In the genomic region with DNA sequence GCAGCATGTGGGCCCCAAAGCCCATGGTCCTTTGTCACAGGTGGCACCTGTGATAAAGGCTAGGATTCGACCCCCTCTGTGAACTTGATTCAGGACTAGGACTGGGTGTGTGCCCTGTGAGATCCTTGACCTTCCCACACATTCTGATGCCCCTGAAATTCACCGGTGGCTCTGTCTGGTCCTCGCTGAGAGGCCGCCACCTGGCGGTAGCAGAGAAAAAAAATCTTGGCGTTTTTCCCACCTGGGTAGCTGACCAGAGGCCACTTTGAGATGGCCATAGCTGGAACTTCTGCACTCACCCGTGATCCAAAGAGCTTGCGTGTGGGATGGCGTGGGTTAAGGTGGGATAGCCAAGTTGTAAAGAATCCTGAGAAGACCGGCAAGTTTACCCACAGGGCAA, we compare ENCODE assay signal across 10 mouse cellular contexts. TPM values are rescaled to one million over a fixed set of nuclear protein-coding genes. Genes with fewer than 3 reads are reported as not detected.
A peak's percentile ranks its signal among the peaks of the same experiment; 100 is the strongest.
DNase-seq lines count a peak whose midpoint lies in the region; TF ChIP-seq lines count a peak whose summit lies in the region.
"Had no signal": no experiment of that assay in that cellular context is flagged by ENCODE, and none has a peak within 500 bp of the region (broad histone marks: within the 10 kb centered on the region; RNA-seq: fewer than 3 reads in every experiment).

No protein-coding gene starts in this region.

- TF ChIP-seq POLR2A in olfactory bulb, adult 2 months (IDR thresholded peaks at IDR 0.05; ENCODE audit: insufficient read depth, low read depth, low read length) = no peak

- intact Hi-C loops in left cerebral cortex, postnatal 25 days (cut with DNase I) = loop anchor here (10.0 kb wide), 1 partner anchor 111 kb away; a partner anchor contains a TSS

- no peak overlapping the region for H3K27ac ChIP-seq in heart, embryonic 10.5 days
- no peak overlapping the region for H3K27ac ChIP-seq in olfactory bulb, adult 2 months (ENCODE audit: insufficient read depth, low read depth, low read length)

- peaks cover 93% of the 10 kb centered on the region for H3K27me3 ChIP-seq in heart, embryonic 10.5 days (ENCODE audit: insufficient read depth, poor library complexity, severe bottlenecking)

- H3K4me1 ChIP-seq in heart, embryonic 10.5 days = peaks cover 28% of the 10 kb centered on the region
- H3K4me1 ChIP-seq in olfactory bulb, adult 2 months (ENCODE audit: control insufficient read depth, insufficient read depth, low read length) = peaks cover 40% of the 10 kb centered on the region

- WGBS in heart, embryonic 10.5 days = 3% methylated on average over 10 of the region's 10 CpGs
- WGBS in olfactory bulb, adult 2 months = 7% methylated on average over 10 of the region's 10 CpGs

- peaks cover 2% of the 10 kb centered on the region; the same call in 1 of the 2 replicates for H3K36me3 ChIP-seq in heart, embryonic 10.5 days

- TF ChIP-seq CTCF in olfactory bulb, adult 2 months (IDR thresholded peaks at IDR 0.05; ENCODE audit: insufficient read depth, low read depth, low read length) = peak; percentile 72

- H3K9me3 ChIP-seq in heart, embryonic 10.5 days = no peaks in the 10 kb centered on the region

- no peak overlapping the region for H3K4me3 ChIP-seq in heart, embryonic 10.5 days
- H3K4me3 ChIP-seq in olfactory bulb, adult 2 months (ENCODE audit: insufficient read depth, low read depth, low read length) = no peak overlapping the region

- peak; percentile 74 to 88 for DNase-seq in heart, adult 18-20 months
- no peak for DNase-seq in heart, embryonic 10.5 days (ENCODE audit: low spot score)
- peak; percentile 82 for DNase-seq in 3T3-L1 (ENCODE audit: low read depth, low spot score)
- peak; percentile 75 for DNase-seq in adrenal gland, postnatal 14 days
- peak; percentile 78 for DNase-seq in gastrocnemius, adult 18-20 months (ENCODE audit: low spot score)
- peak; percentile 47 to 56 for DNase-seq in left cerebral cortex, postnatal 25 days (ENCODE audit: low spot score in 2 of 2)
- no peak for DNase-seq in T-cell, adult 2 months (ENCODE audit: low spot score)

RNA-seq across cellular contexts. Expression of a gene that starts 6.0 kb away (rescaled TPM):
- not detected for total RNA-seq in heart, adult 18-20 months (2021)
- polyA plus RNA-seq in heart, embryonic 10.5 days (2016; fragmentation: Nextera tagmentation; extraction: Ambion mirVana) = not detected in 2 replicates
- not detected in 2 replicates for total RNA-seq in adrenal gland, postnatal 14 days (2021)
- not detected for total RNA-seq in gastrocnemius, adult 18-20 months (2021)
- under 1 TPM; 0.30 to 0.37 TPM for total RNA-seq in left cerebral cortex, postnatal 25 days (2021)
- not detected in 2 replicates for polyA plus RNA-seq in olfactory bulb, adult 2 months (2012; ENCODE audit: insufficient read depth, insufficient read length, low replicate concordance, missing spikeins)
- total RNA-seq: hematopoietic stem cell, adult 5-6 weeks; neutrophil, adult 5-6 weeks had no signal

RNA-seq across cellular contexts. Expression of a gene that starts 11.5 kb away (rescaled TPM):
- 10 to 100 TPM in 1 of 2 experiments, 1 to 10 TPM in 1; 8.0 to 10.2 TPM for total RNA-seq in heart, adult 18-20 months (2021)
- polyA plus RNA-seq in heart, embryonic 10.5 days (2016; fragmentation: Nextera tagmentation; extraction: Ambion mirVana) = 5.5 and 6.3 TPM in 2 replicates
- 7.2 and 7.5 TPM in 2 replicates for total RNA-seq in adrenal gland, postnatal 14 days (2021)
- 1 to 10 TPM; 3.4 to 4.5 TPM for total RNA-seq in gastrocnemius, adult 18-20 months (2021)
- total RNA-seq in left cerebral cortex, postnatal 25 days (2021) = 10 to 100 TPM; 26.8 to 37.1 TPM
- polyA plus RNA-seq in olfactory bulb, adult 2 months (2012; ENCODE audit: insufficient read depth, insufficient read length, low replicate concordance, missing spikeins) = not detected in 2 replicates
- total RNA-seq: hematopoietic stem cell, adult 5-6 weeks had no signal

RNA-seq across cellular contexts. Expression of a gene that starts 11.5 kb away (rescaled TPM):
- total RNA-seq in heart, adult 18-20 months (2021) = 10 to 100 TPM; 25.7 to 32.2 TPM
- polyA plus RNA-seq in heart, embryonic 10.5 days (2016; fragmentation: Nextera tagmentation; extraction: Ambion mirVana) = 23.1 and 27.4 TPM in 2 replicates
- 36.9 and 39.6 TPM in 2 replicates for total RNA-seq in adrenal gland, postnatal 14 days (2021)
- total RNA-seq in gastrocnemius, adult 18-20 months (2021) = 10 to 100 TPM; 19.8 to 19.9 TPM
- total RNA-seq in left cerebral cortex, postnatal 25 days (2021) = 10 to 100 TPM; 50.9 to 56.7 TPM
- polyA plus RNA-seq in olfactory bulb, adult 2 months (2012; ENCODE audit: insufficient read depth, insufficient read length, low replicate concordance, missing spikeins) = not detected in 2 replicates

RNA-seq across cellular contexts. Expression of a gene that starts 33.3 kb away (rescaled TPM):
- total RNA-seq in heart, adult 18-20 months (2021) = 10 to 100 TPM; 38.8 to 46.0 TPM
- polyA plus RNA-seq in heart, embryonic 10.5 days (2016; fragmentation: Nextera tagmentation; extraction: Ambion mirVana) = 19.1 and 39.9 TPM in 2 replicates
- total RNA-seq in adrenal gland, postnatal 14 days (2021) = 0.26 TPM in 1 of 2 replicates, not detected in the other
- not detected for total RNA-seq in gastrocnemius, adult 18-20 months (2021)
- 10 to 100 TPM in 1 of 2 experiments, 1 to 10 TPM in 1; 8.7 to 11.1 TPM for total RNA-seq in left cerebral cortex, postnatal 25 days (2021)
- not detected in 2 replicates for polyA plus RNA-seq in olfactory bulb, adult 2 months (2012; ENCODE audit: insufficient read depth, insufficient read length, low replicate concordance, missing spikeins)
- total RNA-seq: neutrophil, adult 5-6 weeks had no signal

RNA-seq across cellular contexts. Expression of a gene that starts 40.0 kb away (rescaled TPM):
- 100 to 1,000 TPM; 275 to 290 TPM for total RNA-seq in heart, adult 18-20 months (2021)
- 261 and 301 TPM in 2 replicates for polyA plus RNA-seq in heart, embryonic 10.5 days (2016; fragmentation: Nextera tagmentation; extraction: Ambion mirVana)
- 493 and 564 TPM in 2 replicates for total RNA-seq in adrenal gland, postnatal 14 days (2021)
- total RNA-seq in gastrocnemius, adult 18-20 months (2021) = 100 to 1,000 TPM; 249 to 251 TPM
- total RNA-seq in left cerebral cortex, postnatal 25 days (2021) = 100 to 1,000 TPM; 160 TPM
- polyA plus RNA-seq in olfactory bulb, adult 2 months (2012; ENCODE audit: insufficient read depth, insufficient read length, low replicate concordance, missing spikeins) = not detected in 2 replicates

Comparison
In these comparisons a context has a peak if more than half of its experiments do, and no peak if none do; other contexts are left out.
1. DNase-seq: peak in heart, adult 18-20 months (2 of 2), 3T3-L1 (single experiment), adrenal gland, postnatal 14 days (single experiment), gastrocnemius, adult 18-20 months (single experiment) and left cerebral cortex, postnatal 25 days (2 of 2); none in heart, embryonic 10.5 days (single experiment) and T-cell, adult 2 months (single experiment).